ENCODE assay signal across 8 mouse cellular contexts in the genomic region with DNA sequence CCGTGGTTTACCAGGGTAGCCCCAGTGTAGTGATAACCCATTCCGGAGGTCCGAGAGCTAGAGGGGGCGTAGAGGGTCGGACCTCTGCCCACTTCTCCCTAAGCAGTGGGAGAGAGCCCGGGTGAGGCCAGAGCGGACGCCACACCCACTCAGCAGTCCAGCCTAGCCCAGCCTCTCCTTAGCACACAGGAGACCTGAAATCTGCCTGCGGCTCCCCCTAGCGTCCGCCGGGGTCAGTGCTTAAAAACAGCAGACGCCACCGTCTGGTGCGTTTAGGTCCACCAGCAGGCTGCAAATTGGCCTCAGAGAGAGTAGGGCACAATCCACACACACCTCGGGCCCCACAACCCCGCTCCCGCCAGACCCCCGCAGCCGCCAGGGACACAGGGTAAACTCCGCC. TPM values are rescaled to one million over a fixed set of nuclear protein-coding genes. Genes with fewer than 3 reads are reported as not detected.
DNase-seq lines count a peak whose midpoint lies in the region; ATAC-seq and TF ChIP-seq lines count a peak whose summit lies in the region.

No protein-coding gene starts in this region.

- peaks cover 36% of the 10 kb centered on the region for H3K4me1 ChIP-seq in forebrain, embryonic 12.5 days
- H3K4me1 ChIP-seq in heart, postnatal 0 days (ENCODE audit: control insufficient read depth, insufficient read depth): peaks cover 33% of the 10 kb centered on the region
- peaks cover 8% of the 10 kb centered on the region for H3K4me1 ChIP-seq in liver, embryonic 16.5 days (ENCODE audit: control insufficient read depth, low read depth, low read length)
- H3K4me1 ChIP-seq in neural tube, embryonic 13.5 days (replicated peaks): peaks cover 41% of the 10 kb centered on the region

- no peak overlapping the region for H3K27ac ChIP-seq in forebrain, embryonic 12.5 days
- peak overlapping the region; percentile 87 for H3K27ac ChIP-seq in heart, postnatal 0 days (ENCODE audit: low read depth)
- H3K27ac ChIP-seq in liver, embryonic 16.5 days (ENCODE audit: low read length): no peak overlapping the region
- H3K27ac ChIP-seq in neural tube, embryonic 13.5 days (replicated peaks): no peak overlapping the region

- TF ChIP-seq EP300 in heart, postnatal 0 days (IDR thresholded peaks at IDR 0.05; ENCODE audit: low read depth): no peak

- no peaks in the 10 kb centered on the region for H3K9me3 ChIP-seq in forebrain, embryonic 12.5 days
- H3K9me3 ChIP-seq in heart, postnatal 0 days (replicated peaks; ENCODE audit: control insufficient read depth, low read length): no peaks in the 10 kb centered on the region
- no peaks in the 10 kb centered on the region for H3K9me3 ChIP-seq in liver, embryonic 16.5 days (replicated peaks; ENCODE audit: control insufficient read depth, low read length)
- no peaks in the 10 kb centered on the region for H3K9me3 ChIP-seq in neural tube, embryonic 13.5 days

- peak; percentile 82 for ATAC-seq in forebrain, embryonic 12.5 days (ENCODE audit: low FRiP score)
- peak; percentile 90 for ATAC-seq in heart, postnatal 0 days (ENCODE audit: insufficient read depth, low read depth)
- ATAC-seq in liver, embryonic 16.5 days (ENCODE audit: low read depth): peak; percentile 61
- peak; percentile 80 for ATAC-seq in neural tube, embryonic 13.5 days (ENCODE audit: low read depth)

- peak; percentile 99 for TF ChIP-seq CTCF in heart, postnatal 0 days (IDR thresholded peaks at IDR 0.05; ENCODE audit: low read depth)

- peak overlapping the region; percentile 48 for H3K4me2 ChIP-seq in forebrain, embryonic 12.5 days
- H3K4me2 ChIP-seq in heart, postnatal 0 days (ENCODE audit: low read depth, low read length): peak overlapping the region; percentile 67
- H3K4me2 ChIP-seq in liver, embryonic 16.5 days (ENCODE audit: low read depth, low read length): peak overlapping the region; percentile 43
- H3K4me2 ChIP-seq in neural tube, embryonic 13.5 days: peak overlapping the region; percentile 56

- H3K9ac ChIP-seq in forebrain, embryonic 12.5 days: peak overlapping the region; percentile 33; the same call in 1 of the 2 replicates
- peak overlapping the region; percentile 48; the same call in 1 of the 2 replicates for H3K9ac ChIP-seq in heart, postnatal 0 days (replicated peaks; ENCODE audit: low read depth, low read length)
- H3K9ac ChIP-seq in liver, embryonic 16.5 days (ENCODE audit: low read depth, low read length): no peak overlapping the region
- peak overlapping the region; percentile 52 for H3K9ac ChIP-seq in neural tube, embryonic 13.5 days

- WGBS in forebrain, embryonic 12.5 days: 1% methylated on average over 21 of the region's 21 CpGs
- WGBS in heart, postnatal 0 days: under 1% methylated on average over 21 of the region's 21 CpGs
- WGBS in liver, embryonic 16.5 days (ENCODE audit: insufficient replicate concordance): under 1% methylated on average over 21 of the region's 21 CpGs
- under 1% methylated on average over 21 of the region's 21 CpGs for WGBS in neural tube, embryonic 13.5 days

- DNase-seq in CD4-positive helper T cell, adult 2 months (ENCODE audit: low read depth, low spot score): peak; percentile 62
- DNase-seq in c-Kit-positive CD71-positive TER-119-negative erythroid progenitor cells, embryonic 14.5 days (ENCODE audit: low read depth): peak; percentile 77
- DNase-seq in heart, postnatal 0 days (ENCODE audit: low spot score): peak; percentile 93
- DNase-seq in kidney, postnatal 36 days: peak; percentile 94 to 96
- DNase-seq in telencephalon, adult 2 months (ENCODE audit: low read depth, low spot score): peak; percentile 64

- peaks cover 26% of the 10 kb centered on the region for H3K27me3 ChIP-seq in forebrain, embryonic 12.5 days
- no peaks in the 10 kb centered on the region for H3K27me3 ChIP-seq in heart, postnatal 0 days (ENCODE audit: control insufficient read depth, insufficient read depth, low read length)
- H3K27me3 ChIP-seq in liver, embryonic 16.5 days (ENCODE audit: control insufficient read depth, insufficient read depth, low read depth, low read length): peaks cover 3% of the 10 kb centered on the region; the same call in 1 of the 2 replicates
- peaks cover 48% of the 10 kb centered on the region for H3K27me3 ChIP-seq in neural tube, embryonic 13.5 days

- H3K4me3 ChIP-seq in forebrain, embryonic 12.5 days (replicated peaks): peak overlapping the region; percentile 33
- H3K4me3 ChIP-seq in heart, postnatal 0 days (ENCODE audit: low read depth, low read length): peak overlapping the region; percentile 42
- peak overlapping the region; percentile 12; the same call in 1 of the 2 replicates for H3K4me3 ChIP-seq in liver, embryonic 16.5 days (ENCODE audit: low read depth, low read length)
- H3K4me3 ChIP-seq in neural tube, embryonic 13.5 days: peak overlapping the region; percentile 33

- H3K36me3 ChIP-seq in forebrain, embryonic 12.5 days (replicated peaks): no peaks in the 10 kb centered on the region
- H3K36me3 ChIP-seq in heart, postnatal 0 days (replicated peaks; ENCODE audit: control insufficient read depth, insufficient read depth, low read length): no peaks in the 10 kb centered on the region
- H3K36me3 ChIP-seq in liver, embryonic 16.5 days (ENCODE audit: control insufficient read depth, insufficient read depth): no peaks in the 10 kb centered on the region
- no peaks in the 10 kb centered on the region for H3K36me3 ChIP-seq in neural tube, embryonic 13.5 days

RNA-seq across cellular contexts. Expression of a gene that starts 3.5 kb away (rescaled TPM):
- 1.4 and 3.3 TPM in 2 replicates for polyA plus RNA-seq in forebrain, embryonic 12.5 days (2016; fragmentation: Nextera tagmentation; extraction: Ambion mirVana)
- 7.9 and 51.6 TPM in 2 replicates for total RNA-seq in heart, postnatal 0 days (2014; rRNA removed; ENCODE audit: low replicate concordance)
- 8.5 and 9.8 TPM in 2 replicates for polyA plus RNA-seq in heart, postnatal 0 days (2015; fragmentation: Nextera tagmentation; extraction: Ambion mirVana)
- polyA plus RNA-seq in liver, embryonic 16.5 days (2015; fragmentation: Nextera tagmentation; extraction: Ambion mirVana): 23.4 and 28.5 TPM in 2 replicates
- polyA plus RNA-seq in neural tube, embryonic 13.5 days (2015; fragmentation: Nextera tagmentation; extraction: Ambion mirVana): 1.1 and 2.3 TPM in 2 replicates

RNA-seq across cellular contexts. Expression of a gene that starts 6.7 kb away (rescaled TPM):
- 0.51 and 0.63 TPM in 2 replicates for polyA plus RNA-seq in forebrain, embryonic 12.5 days (2016; fragmentation: Nextera tagmentation; extraction: Ambion mirVana)
- total RNA-seq in heart, postnatal 0 days (2014; rRNA removed; ENCODE audit: low replicate concordance): not detected in 2 replicates
- not detected in 2 replicates for polyA plus RNA-seq in heart, postnatal 0 days (2015; fragmentation: Nextera tagmentation; extraction: Ambion mirVana)
- polyA plus RNA-seq in liver, embryonic 16.5 days (2015; fragmentation: Nextera tagmentation; extraction: Ambion mirVana): not detected in 2 replicates
- polyA plus RNA-seq in neural tube, embryonic 13.5 days (2015; fragmentation: Nextera tagmentation; extraction: Ambion mirVana): 1.4 TPM in 1 of 2 replicates, not detected in the other

RNA-seq across cellular contexts. Expression of a gene that starts 29.0 kb away (rescaled TPM):
- polyA plus RNA-seq in forebrain, embryonic 12.5 days (2016; fragmentation: Nextera tagmentation; extraction: Ambion mirVana): 1.5 and 2.2 TPM in 2 replicates
- total RNA-seq in heart, postnatal 0 days (2014; rRNA removed; ENCODE audit: low replicate concordance): 12.5 and 14.8 TPM in 2 replicates
- 8.9 and 9.5 TPM in 2 replicates for polyA plus RNA-seq in heart, postnatal 0 days (2015; fragmentation: Nextera tagmentation; extraction: Ambion mirVana)
- polyA plus RNA-seq in liver, embryonic 16.5 days (2015; fragmentation: Nextera tagmentation; extraction: Ambion mirVana): 71.9 and 77.2 TPM in 2 replicates
- 0.98 and 1.9 TPM in 2 replicates for polyA plus RNA-seq in neural tube, embryonic 13.5 days (2015; fragmentation: Nextera tagmentation; extraction: Ambion mirVana)

RNA-seq across cellular contexts. Expression of a gene that starts 35.8 kb away (rescaled TPM):
- 38.9 and 41.6 TPM in 2 replicates for polyA plus RNA-seq in forebrain, embryonic 12.5 days (2016; fragmentation: Nextera tagmentation; extraction: Ambion mirVana)
- total RNA-seq in heart, postnatal 0 days (2014; rRNA removed; ENCODE audit: low replicate concordance): 119 and 147 TPM in 2 replicates
- polyA plus RNA-seq in heart, postnatal 0 days (2015; fragmentation: Nextera tagmentation; extraction: Ambion mirVana): 13.9 and 18.2 TPM in 2 replicates
- 8.1 and 10.1 TPM in 2 replicates for polyA plus RNA-seq in liver, embryonic 16.5 days (2015; fragmentation: Nextera tagmentation; extraction: Ambion mirVana)
- polyA plus RNA-seq in neural tube, embryonic 13.5 days (2015; fragmentation: Nextera tagmentation; extraction: Ambion mirVana): 34.0 and 41.4 TPM in 2 replicates
